Mouse (Mus musculus): ENCODE results near the gene Gm10118. TPM values are rescaled to one million over a fixed set of nuclear protein-coding genes. Genes with fewer than 3 reads are reported as not detected.

Gm10118 gene
- not detected for polyA plus RNA-seq (2017; shearing (Covaris generic))

DNA sequence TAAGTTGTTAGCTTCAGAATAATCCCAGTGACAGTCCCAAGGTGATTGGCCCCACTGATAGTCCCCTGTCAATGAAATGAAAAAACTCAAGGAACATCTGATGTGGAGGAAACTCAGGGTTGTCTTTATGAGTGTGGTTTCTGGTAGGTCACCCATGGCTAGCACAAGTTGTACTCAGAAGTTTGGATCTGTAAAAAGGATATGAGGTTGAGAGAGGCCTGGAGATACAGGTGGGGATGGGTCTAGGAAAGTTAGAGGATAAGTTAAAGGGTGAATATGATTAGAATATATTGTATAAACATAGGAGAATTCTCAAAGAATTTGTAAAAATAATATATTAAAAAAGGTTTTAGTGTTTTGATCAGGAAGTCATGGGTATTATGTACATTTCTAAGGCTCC is at the start of gene Gm10118:
Gene Gm10118, minus strand, starts transcription at position 101 of the 400 bp plus-strand sequence.

Other genes starting within 250 kb of the Gm10118 start
- gene Lrrtm3, start 162.8 kb upstream of the Gm10118 start, polyA plus RNA-seq (2017; shearing (Covaris generic)): not detected